Mouse (Mus musculus) bone marrow, adult 2 months (tissue): ENCODE results near the gene Pigm.

Experiments used
- CTCF ChIP-seq: fragments of 200-500 bp; IDR thresholded peaks from 2 replicates; pipeline ENCODE4 v1.5.1; 2011; ENCODE audit warnings: low read length, control low read depth; ENCODE audit not compliant: control insufficient read depth, insufficient read depth
- POLR2A ChIP-seq: fragments of 200-500 bp; IDR thresholded peaks from 2 replicates; pipeline ENCODE4 v1.6.1; 2011; ENCODE audit warnings: low read depth, mild to moderate bottlenecking, control low read depth, low read length, borderline replicate concordance; ENCODE audit not compliant: control insufficient read depth

DNA sequence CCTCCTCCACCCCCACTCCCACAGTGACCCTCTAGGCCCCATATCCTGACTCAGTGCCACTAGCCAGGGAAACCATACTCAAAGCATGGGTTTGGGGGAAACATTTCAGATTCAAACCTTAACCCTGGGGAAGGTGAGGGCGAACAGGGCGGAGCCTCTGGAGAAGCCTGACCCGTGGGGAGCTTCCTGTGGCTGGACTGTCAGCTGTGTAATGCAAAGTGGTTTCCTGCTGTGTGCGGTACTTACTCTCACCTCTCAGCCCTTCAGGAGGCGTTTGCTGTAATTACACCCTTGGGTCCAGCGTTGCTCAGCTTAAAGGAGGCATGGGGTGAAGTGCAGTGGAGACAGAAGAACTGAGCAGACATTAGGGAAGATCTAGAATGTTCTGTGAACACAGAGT is 41.8 kb downstream of the Pigm start:
- TF ChIP-seq POLR2A (no peak), CTCF (no peak)
